Mouse (Mus musculus): ENCODE measurements around the gene Lrrc1. TPM values are rescaled to one million over a fixed set of nuclear protein-coding genes. Genes with fewer than 3 reads are reported as not detected.

The Lrrc1 gene
- total and polyA plus RNA-seq, 3 experiments = 13.3 to 21.5 (median 13.8) TPM

DNA sequence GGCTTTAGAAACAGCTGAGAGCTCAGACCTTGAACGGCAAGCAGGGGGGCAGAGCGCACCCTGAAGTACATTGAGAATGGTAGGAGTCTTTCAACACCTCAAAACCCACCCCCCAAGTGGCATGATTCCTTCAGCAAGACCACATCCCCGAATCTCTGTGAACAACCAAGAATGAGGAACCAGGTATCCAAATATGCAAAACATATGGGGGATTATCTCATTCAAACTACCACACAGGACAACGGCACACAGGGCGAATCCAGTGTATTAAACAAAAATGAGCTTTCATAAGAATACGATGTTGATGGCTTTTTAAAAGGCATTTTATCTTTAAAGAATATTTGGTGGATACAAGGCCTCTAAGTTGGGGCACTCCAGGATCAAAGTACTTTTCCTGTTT lies 140.7 kb downstream of the Lrrc1 start:
- TF ChIP-seq EP300 (IDR thresholded peaks at IDR 0.05; ENCODE audit: insufficient read depth, low read depth, low read length) = no peak
- TF ChIP-seq POLR2A (IDR thresholded peaks at IDR 0.05; ENCODE audit: insufficient read depth, low read depth, low read length) = no peak
- no peak for TF ChIP-seq CTCF (IDR thresholded peaks at IDR 0.05)
- DNase-seq = no peak
- 90% methylated on average over 6 of the region's 6 CpGs for WGBS
- Histone ChIP-seq H3K4me3 (no peak overlapping the region), H3K27ac (no peak overlapping the region), H3K36me3 (ENCODE audit: control insufficient read depth, insufficient read depth, low read length) (no peaks in the 10 kb centered on the region), H3K79me2 (replicated peaks; ENCODE audit: control insufficient read depth, insufficient read depth, low read length) (no peaks in the 10 kb centered on the region), H3K9ac (ENCODE audit: low read depth, low read length) (no peak overlapping the region), H3K4me1 (ENCODE audit: control insufficient read depth, insufficient read depth, low read length) (no peaks in the 10 kb centered on the region), H3K27me3 (ENCODE audit: control insufficient read depth, insufficient read depth, low read length) (no peaks in the 10 kb centered on the region)
- intact Hi-C loops (cut with DNase I) = no loop called here

DNA sequence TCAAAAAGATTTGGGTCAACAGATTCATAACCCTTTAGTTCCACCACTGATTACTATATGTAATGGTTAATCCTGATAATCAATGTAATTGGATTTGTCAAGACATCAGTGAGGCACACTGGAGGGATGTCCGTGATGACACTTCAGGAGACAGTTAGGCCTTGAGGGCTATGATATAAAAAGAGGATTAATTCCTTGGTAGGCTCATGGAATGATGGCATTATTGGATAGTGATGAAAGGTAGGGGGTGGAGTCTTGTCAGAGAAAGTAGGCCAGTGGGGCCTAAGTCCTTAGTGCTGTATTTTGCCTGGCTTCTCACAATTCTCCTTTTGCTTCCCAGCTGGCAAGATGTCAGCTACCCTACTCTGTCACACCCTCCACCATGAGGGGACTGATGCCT lies 141.7 kb downstream of the Lrrc1 start:
- Histone ChIP-seq H3K27me3 (ENCODE audit: control insufficient read depth, insufficient read depth, low read length) (no peaks in the 10 kb centered on the region), H3K79me2 (replicated peaks; ENCODE audit: control insufficient read depth, insufficient read depth, low read length) (no peaks in the 10 kb centered on the region), H3K4me1 (ENCODE audit: control insufficient read depth, insufficient read depth, low read length) (no peaks in the 10 kb centered on the region), H3K36me3 (ENCODE audit: control insufficient read depth, insufficient read depth, low read length) (no peaks in the 10 kb centered on the region), H3K4me3 (no peak overlapping the region), H3K9ac (ENCODE audit: low read depth, low read length) (no peak overlapping the region), H3K27ac (no peak overlapping the region)
- intact Hi-C loops (cut with DNase I) = no loop called here
- no peak for TF ChIP-seq EP300 (IDR thresholded peaks at IDR 0.05; ENCODE audit: insufficient read depth, low read depth, low read length)
- no peak for TF ChIP-seq POLR2A (IDR thresholded peaks at IDR 0.05; ENCODE audit: insufficient read depth, low read depth, low read length)
- no peak for TF ChIP-seq CTCF (IDR thresholded peaks at IDR 0.05)
- 82% methylated on average over 1 of the region's 1 CpGs for WGBS
- DNase-seq = no peak

DNA sequence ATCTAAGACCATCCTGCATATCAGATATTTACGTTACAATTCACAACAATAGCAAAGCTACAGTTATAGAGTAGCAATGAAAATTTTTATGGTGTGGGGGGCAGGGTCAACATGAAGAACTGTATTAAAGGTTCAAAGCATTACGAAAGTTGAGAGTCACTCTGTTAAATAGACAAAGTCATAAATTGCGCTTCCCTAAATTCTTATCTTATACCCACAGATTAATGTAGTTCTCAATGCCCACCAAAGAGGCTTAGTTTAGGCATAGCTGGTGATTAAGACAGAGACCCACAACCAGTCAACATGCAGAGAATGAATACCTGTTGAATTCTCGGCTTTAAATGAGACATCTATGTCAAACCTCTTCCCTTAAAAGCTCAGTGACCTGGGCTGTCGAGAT lies 144.9 kb downstream of the Lrrc1 start:
- intact Hi-C loops (cut with DNase I) = no loop called here
- WGBS = 90% methylated on average over 5 of the region's 5 CpGs
- TF ChIP-seq POLR2A (IDR thresholded peaks at IDR 0.05; ENCODE audit: insufficient read depth, low read depth, low read length) (no peak), CTCF (IDR thresholded peaks at IDR 0.05) (no peak), EP300 (IDR thresholded peaks at IDR 0.05; ENCODE audit: insufficient read depth, low read depth, low read length) (no peak)

DNA sequence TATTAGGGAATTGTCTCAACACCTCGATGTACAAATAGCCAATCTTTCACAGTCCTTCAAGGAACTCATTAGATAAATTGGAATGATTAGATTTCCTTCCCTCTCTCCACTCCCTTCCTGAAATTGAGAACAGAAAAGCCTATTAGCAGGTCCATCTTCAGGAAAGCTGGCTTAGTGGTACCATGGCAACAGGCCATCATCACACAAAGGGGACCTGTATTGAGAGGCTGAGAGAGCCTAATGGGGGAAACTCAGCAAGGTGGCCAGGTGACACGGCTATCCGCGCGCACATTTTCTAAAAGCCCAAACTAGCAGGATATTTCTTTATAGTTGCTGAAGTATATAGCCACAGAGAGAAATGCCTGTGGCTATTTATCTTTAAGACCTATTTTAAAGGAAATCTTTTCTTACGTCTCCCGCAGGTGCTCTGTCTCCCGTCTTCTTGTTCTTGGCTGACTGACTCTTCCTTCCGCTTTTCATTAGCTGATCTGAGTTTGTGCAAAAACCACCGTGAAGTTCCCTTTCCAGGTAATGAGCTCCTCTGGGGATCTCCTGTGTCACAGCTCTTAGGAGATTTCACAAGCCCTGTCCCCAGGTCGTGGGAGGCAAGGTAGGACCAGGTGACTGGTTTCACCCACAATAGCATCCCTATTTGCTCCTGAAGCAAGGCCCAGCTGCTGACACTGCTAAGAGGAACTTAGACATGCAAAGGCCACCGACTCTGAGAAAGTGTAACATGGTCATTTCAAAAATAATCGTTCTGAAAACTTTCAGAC lies 145.6 kb downstream of the Lrrc1 start:
- H3K27ac ChIP-seq = no peak overlapping the region
- H3K4me1 ChIP-seq (ENCODE audit: control insufficient read depth, insufficient read depth, low read length) = no peaks in the 10 kb centered on the region
- H3K4me3 ChIP-seq = no peak overlapping the region
- WGBS = 72% methylated on average over 13 of the region's 13 CpGs
- intact Hi-C loops (cut with DNase I) = no loop called here
- H3K36me3 ChIP-seq (ENCODE audit: control insufficient read depth, insufficient read depth, low read length) = no peaks in the 10 kb centered on the region
- DNase-seq = no peak
- no peaks in the 10 kb centered on the region for H3K27me3 ChIP-seq (ENCODE audit: control insufficient read depth, insufficient read depth, low read length)
- no peak overlapping the region for H3K9ac ChIP-seq (ENCODE audit: low read depth, low read length)
- H3K79me2 ChIP-seq (replicated peaks; ENCODE audit: control insufficient read depth, insufficient read depth, low read length) = no peaks in the 10 kb centered on the region
- TF ChIP-seq CTCF (IDR thresholded peaks at IDR 0.05) = no peak
- no peak for TF ChIP-seq POLR2A (IDR thresholded peaks at IDR 0.05; ENCODE audit: insufficient read depth, low read depth, low read length)
- TF ChIP-seq EP300 (IDR thresholded peaks at IDR 0.05; ENCODE audit: insufficient read depth, low read depth, low read length) = no peak

More for the DNA sequence above, 144.9 kb downstream of the Lrrc1 start:
- Histone ChIP-seq H3K27me3 (ENCODE audit: control insufficient read depth, insufficient read depth, low read length) (no peaks in the 10 kb centered on the region), H3K79me2 (replicated peaks; ENCODE audit: control insufficient read depth, insufficient read depth, low read length) (no peaks in the 10 kb centered on the region), H3K4me3 (no peak overlapping the region), H3K27ac (no peak overlapping the region), H3K4me1 (ENCODE audit: control insufficient read depth, insufficient read depth, low read length) (no peaks in the 10 kb centered on the region), H3K9ac (ENCODE audit: low read depth, low read length) (no peak overlapping the region), H3K36me3 (ENCODE audit: control insufficient read depth, insufficient read depth, low read length) (no peaks in the 10 kb centered on the region)
- DNase-seq = no peak

DNA sequence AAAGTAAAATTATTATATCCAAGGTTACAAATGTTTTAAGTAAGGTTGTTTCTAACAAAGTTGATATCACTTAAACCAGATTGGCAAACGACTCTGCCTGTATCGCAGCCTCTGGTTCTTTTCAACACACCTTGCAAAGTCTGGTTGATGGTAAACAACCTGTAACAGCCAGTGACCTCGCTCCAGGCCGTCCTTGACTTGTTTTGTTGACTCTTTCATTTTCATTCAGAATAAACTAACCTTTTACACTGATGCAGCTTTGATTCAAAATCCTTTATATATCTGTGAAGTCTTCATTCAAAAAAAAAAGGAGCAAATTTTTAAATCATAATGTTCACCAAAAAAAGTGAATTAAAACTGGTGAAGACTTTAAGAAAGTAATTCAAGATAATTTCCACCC lies 147.6 kb downstream of the Lrrc1 start:
- TF ChIP-seq CTCF (IDR thresholded peaks at IDR 0.05) = no peak
- TF ChIP-seq POLR2A (IDR thresholded peaks at IDR 0.05; ENCODE audit: insufficient read depth, low read depth, low read length) = no peak
- H3K4me1 ChIP-seq (ENCODE audit: control insufficient read depth, insufficient read depth, low read length) = no peaks in the 10 kb centered on the region
- no peak overlapping the region for H3K9ac ChIP-seq (ENCODE audit: low read depth, low read length)
- WGBS = 70% methylated on average over 4 of the region's 4 CpGs
- intact Hi-C loops (cut with DNase I) = no loop called here
- H3K36me3 ChIP-seq (ENCODE audit: control insufficient read depth, insufficient read depth, low read length) = no peaks in the 10 kb centered on the region
- DNase-seq = no peak
- H3K4me3 ChIP-seq = no peak overlapping the region
- H3K27ac ChIP-seq = no peak overlapping the region
- H3K79me2 ChIP-seq (replicated peaks; ENCODE audit: control insufficient read depth, insufficient read depth, low read length) = no peaks in the 10 kb centered on the region
- H3K27me3 ChIP-seq (ENCODE audit: control insufficient read depth, insufficient read depth, low read length) = no peaks in the 10 kb centered on the region

DNA sequence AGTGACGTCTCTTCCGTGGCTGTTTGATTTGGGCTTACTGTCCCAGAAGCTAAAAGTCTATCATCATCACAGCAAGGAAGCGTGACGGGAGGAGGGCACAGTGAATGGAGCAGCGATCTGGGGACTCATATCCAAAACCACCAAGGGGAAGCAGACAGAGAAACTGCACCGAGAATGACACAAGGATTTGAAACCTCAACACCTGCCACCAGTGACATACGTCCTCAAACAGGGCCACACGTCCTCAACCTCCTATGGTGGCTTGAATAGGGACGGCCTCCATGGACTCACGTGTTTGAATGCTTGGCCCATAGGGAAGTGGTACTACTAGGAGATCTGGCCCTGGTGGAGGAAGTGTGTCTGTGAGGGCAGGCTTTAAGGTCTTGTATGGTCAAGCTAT lies 153.4 kb downstream of the Lrrc1 start:
- no peaks in the 10 kb centered on the region for H3K79me2 ChIP-seq (replicated peaks; ENCODE audit: control insufficient read depth, insufficient read depth, low read length)
- no peak overlapping the region for H3K9ac ChIP-seq (ENCODE audit: low read depth, low read length)
- H3K4me3 ChIP-seq = no peak overlapping the region
- H3K4me1 ChIP-seq (ENCODE audit: control insufficient read depth, insufficient read depth, low read length) = no peaks in the 10 kb centered on the region
- no peak for TF ChIP-seq CTCF (IDR thresholded peaks at IDR 0.05)
- no peak for TF ChIP-seq POLR2A (IDR thresholded peaks at IDR 0.05; ENCODE audit: insufficient read depth, low read depth, low read length)
- no peak for TF ChIP-seq EP300 (IDR thresholded peaks at IDR 0.05; ENCODE audit: insufficient read depth, low read depth, low read length)
- H3K36me3 ChIP-seq (ENCODE audit: control insufficient read depth, insufficient read depth, low read length) = no peaks in the 10 kb centered on the region
- DNase-seq = no peak
- H3K27me3 ChIP-seq (ENCODE audit: control insufficient read depth, insufficient read depth, low read length) = no peaks in the 10 kb centered on the region
- WGBS = 90% methylated on average over 10 of the region's 10 CpGs
- intact Hi-C loops (cut with DNase I) = no loop called here
- H3K27ac ChIP-seq = no peak overlapping the region

All from heart, adult 2 months (tissue).